ENCODE assay signal across 1 mouse cellular context in the genomic region with DNA sequence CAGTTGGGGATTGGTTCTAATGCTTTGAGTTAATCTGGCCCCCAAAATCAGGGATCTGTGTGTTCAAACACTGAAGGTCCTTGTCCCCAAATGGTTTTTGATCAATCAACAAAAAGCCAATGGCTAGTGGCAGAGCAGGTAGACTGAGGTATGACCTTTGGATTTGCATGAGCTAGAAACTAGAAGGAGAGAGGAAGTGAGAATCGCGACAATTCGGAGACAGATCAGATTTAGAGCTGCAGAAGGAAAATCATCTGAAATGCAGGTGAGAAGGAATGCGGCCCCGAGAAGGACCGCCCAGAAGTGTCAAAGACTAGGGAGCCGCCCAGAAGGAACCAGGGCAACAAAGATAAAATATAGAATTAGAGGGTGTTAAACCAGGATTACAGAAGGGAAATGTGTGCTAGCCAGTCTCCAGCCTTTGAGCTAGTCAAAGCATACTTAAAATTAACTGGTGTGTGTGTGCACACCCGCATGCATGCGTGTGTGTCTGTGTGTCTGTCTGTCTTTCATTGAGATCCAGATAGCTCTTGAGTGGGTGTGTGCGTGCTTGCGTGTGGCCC.
A peak's percentile ranks its signal among the peaks of the same experiment; 100 is the strongest.
TF ChIP-seq lines count a peak whose summit lies in the region.

No protein-coding gene starts in this region.

TF ChIP-seq in CH12.LX, 34 proteins besides CTCF, POLR2A, EP300 and RAD21:
- TF ChIP-seq MXI1 (IDR thresholded peaks at IDR 0.05; ENCODE audit: low read depth, low read length) (no peak), IRF4 (IDR thresholded peaks at IDR 0.05; ENCODE audit: low read depth, low read length) (peak; percentile 77)
